Mouse (Mus musculus): Measurements from ENCODE around the gene Jade1.

DNA sequence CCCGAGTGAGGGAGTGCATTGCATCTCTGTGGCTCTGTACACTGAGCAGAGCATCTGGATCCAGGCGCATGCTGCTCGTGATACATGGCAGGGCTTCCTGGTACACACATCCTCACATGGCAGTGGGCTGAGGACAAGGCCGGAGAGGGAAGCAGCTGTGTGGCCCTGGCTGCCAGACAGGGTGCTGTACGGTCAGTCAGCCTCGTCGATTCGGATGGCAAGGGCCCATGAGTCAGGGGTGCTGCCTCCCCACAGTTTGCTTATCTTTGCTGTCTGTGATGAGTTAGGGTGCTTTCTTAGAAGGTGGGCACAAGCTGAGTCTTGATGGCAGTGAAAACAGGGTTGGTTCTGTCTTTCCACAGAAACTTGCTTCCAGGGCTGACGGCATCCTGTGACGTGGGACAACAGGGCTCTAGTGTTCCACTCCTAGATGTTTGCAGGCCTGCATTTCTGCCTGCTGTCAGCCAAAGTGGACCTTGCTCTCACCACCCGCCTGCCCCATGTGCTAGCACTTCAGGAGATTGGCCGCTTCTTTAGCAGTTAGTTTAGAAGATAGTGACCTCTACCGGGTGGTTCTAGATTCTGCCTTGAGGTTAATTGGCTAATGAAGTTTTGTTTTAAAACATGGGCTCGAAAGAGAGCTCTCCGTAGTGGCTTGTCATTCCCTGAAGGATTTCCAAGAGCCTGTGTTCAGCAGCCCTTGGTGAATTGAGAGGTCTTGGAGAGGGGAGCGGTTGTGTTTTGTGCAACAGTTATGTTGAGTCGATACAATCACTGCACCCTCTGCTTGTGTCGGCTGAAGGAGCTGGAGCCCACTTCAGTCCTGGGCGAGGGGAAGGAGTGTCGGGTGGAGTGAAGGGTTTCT, 35.4 kb downstream of the Jade1 start:
- TF ChIP-seq CTCF (conservative IDR thresholded peaks at IDR 0.05; ENCODE audit: low read length) (no peak), POU5F1 (IDR thresholded peaks at IDR 0.05; ENCODE audit: borderline replicate concordance, low read length) (no peak), NANOG (IDR thresholded peaks at IDR 0.05; ENCODE audit: borderline replicate concordance, low read length) (no peak)

Data from E14TG2a.4 (cell line).